Mouse (Mus musculus): ENCODE data around the gene Olfr935. TPM values are rescaled to one million over a fixed set of nuclear protein-coding genes. Genes with fewer than 3 reads are reported as not detected.

Olfr935 gene
- polyA plus RNA-seq (2015; fragmentation: Nextera tagmentation; extraction: Ambion mirVana), result not detected in 2 replicates

GRCm38 (mm10) chr9:38999583-38999982, at the start of gene Olfr935:
Gene Olfr935, minus strand, starts transcription at chr9:38999683.

GRCm38 (mm10) chr9:39023277-39023676, 23.8 kb upstream of the Olfr935 start, which contains the start of gene Olfr146:
Gene Olfr146, minus strand, starts transcription at chr9:39023377.

DNA sequence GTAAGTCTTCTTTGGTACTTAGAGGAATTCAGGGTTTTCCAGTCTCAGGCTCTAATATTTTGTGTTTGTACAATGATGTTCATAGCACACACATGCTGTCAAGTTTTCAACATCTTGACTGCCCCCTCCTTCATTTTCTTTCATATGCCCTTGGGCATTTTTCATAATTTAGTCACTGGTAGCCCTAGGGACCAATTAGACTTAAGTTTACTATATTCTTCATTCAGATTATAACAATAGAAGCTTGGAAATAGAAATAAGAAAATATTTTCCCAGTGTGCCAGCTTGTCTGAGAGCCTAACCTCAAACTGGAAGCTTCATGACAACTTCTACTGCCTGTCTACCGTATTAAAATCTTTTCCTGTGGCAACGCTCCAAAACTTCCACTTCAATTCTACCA, 11.3 kb downstream of the Olfr935 start, which contains the start of gene Olfr934:
Olfr934 (minus strand) TSS at position 101 of the 400 bp plus-strand sequence.

GRCm38 (mm10) chr9:38972013-38972412, 27.5 kb downstream of the Olfr935 start, which contains the start of gene Olfr933:
Gene Olfr933, plus strand, starts transcription at chr9:38972313.

Small RNA genes within 50 kb of the gene (microRNA-seq; reads per million reads assigned to microRNA genes)
- gene Gm25529, result 0 reads per million in 2 experiments

Other genes with a start within 250 kb of the Olfr935 start
- gene Olfr920, start 247.4 kb downstream of the Olfr935 start, polyA plus RNA-seq (2015; fragmentation: Nextera tagmentation; extraction: Ambion mirVana), result 0.14 and 0.17 TPM in 2 replicates
- not detected in 2 replicates for gene Olfr921, start 226.6 kb downstream of the Olfr935 start, polyA plus RNA-seq (2015; fragmentation: Nextera tagmentation; extraction: Ambion mirVana)
- gene Olfr922, start 185.1 kb downstream of the Olfr935 start, polyA plus RNA-seq (2015; fragmentation: Nextera tagmentation; extraction: Ambion mirVana), result not detected in 2 replicates
- gene Olfr923, start 173.1 kb downstream of the Olfr935 start, polyA plus RNA-seq (2015; fragmentation: Nextera tagmentation; extraction: Ambion mirVana), result not detected in 2 replicates
- not detected in 2 replicates for gene Olfr924, start 155.2 kb downstream of the Olfr935 start, polyA plus RNA-seq (2015; fragmentation: Nextera tagmentation; extraction: Ambion mirVana)
- not detected in 2 replicates for gene Olfr26, start 144.6 kb downstream of the Olfr935 start, polyA plus RNA-seq (2015; fragmentation: Nextera tagmentation; extraction: Ambion mirVana)
- gene Olfr926, start 122.6 kb downstream of the Olfr935 start, polyA plus RNA-seq (2015; fragmentation: Nextera tagmentation; extraction: Ambion mirVana), result not detected in 2 replicates
- not detected in 2 replicates for gene Olfr930, start 69.9 kb downstream of the Olfr935 start, polyA plus RNA-seq (2015; fragmentation: Nextera tagmentation; extraction: Ambion mirVana)
- gene Olfr933, start 27.4 kb downstream of the Olfr935 start, polyA plus RNA-seq (2015; fragmentation: Nextera tagmentation; extraction: Ambion mirVana), result not detected in 2 replicates
- gene Olfr934, start 11.4 kb downstream of the Olfr935 start, polyA plus RNA-seq (2015; fragmentation: Nextera tagmentation; extraction: Ambion mirVana), result not detected in 2 replicates
- gene Olfr146, start 23.7 kb upstream of the Olfr935 start, polyA plus RNA-seq (2015; fragmentation: Nextera tagmentation; extraction: Ambion mirVana), result not detected in 2 replicates
- not detected in 2 replicates for gene Olfr937, start 65.3 kb upstream of the Olfr935 start, polyA plus RNA-seq (2015; fragmentation: Nextera tagmentation; extraction: Ambion mirVana)
- gene Olfr938, start 79.2 kb upstream of the Olfr935 start, polyA plus RNA-seq (2015; fragmentation: Nextera tagmentation; extraction: Ambion mirVana), result not detected in 2 replicates
- not detected in 2 replicates for gene Olfr27, start 128.4 kb upstream of the Olfr935 start, polyA plus RNA-seq (2015; fragmentation: Nextera tagmentation; extraction: Ambion mirVana)
- gene Olfr943, start 166.6 kb upstream of the Olfr935 start, polyA plus RNA-seq (2015; fragmentation: Nextera tagmentation; extraction: Ambion mirVana), result not detected in 2 replicates
- not detected in 2 replicates for gene Olfr944, start 202.2 kb upstream of the Olfr935 start, polyA plus RNA-seq (2015; fragmentation: Nextera tagmentation; extraction: Ambion mirVana)

All from skeletal muscle tissue, postnatal 0 days (tissue).